Comparison of ENCODE assay signal across 8 mouse cellular contexts in genomic region chr2:3474861-3475283, GRCm38 (mm10). TPM values are rescaled to one million over a fixed set of nuclear protein-coding genes. Genes with fewer than 3 reads are reported as not detected.
DNase-seq lines count a peak whose midpoint lies in the region; ATAC-seq lines count a peak whose summit lies in the region.

Suv39h2 (minus strand) TSS chr2:3475031.

- peak within 1 kb of the TSS; percentile 92 for H3K4me3 ChIP-seq in heart, embryonic 10.5 days
- peak within 1 kb of the TSS; percentile 75 for H3K4me3 ChIP-seq in kidney, embryonic 15.5 days (replicated peaks)

- DNase-seq in B cell, adult 2 months = peak; percentile 97 to 98
- DNase-seq in brain, adult 2 months (ENCODE audit: low read depth, low spot score) = peak; percentile 96
- DNase-seq in heart, embryonic 10.5 days (ENCODE audit: low spot score) = peak; percentile 98
- peak; percentile 98 for DNase-seq in liver
- peak; percentile 98 to 99 for DNase-seq in spleen, postnatal 4 days (ENCODE audit: low spot score in 2 of 2)

- peak within 1 kb of the TSS; percentile 96 for H3K27ac ChIP-seq in heart, embryonic 10.5 days
- peak within 1 kb of the TSS; percentile 95 for H3K27ac ChIP-seq in kidney, embryonic 15.5 days

- peak within 1 kb of the TSS; percentile 83 for H3K9ac ChIP-seq in kidney, embryonic 15.5 days

- H3K4me2 ChIP-seq in kidney, embryonic 15.5 days = peak within 1 kb of the TSS; percentile 77

- 0% methylated on average over 42 of the region's 42 CpGs for WGBS in heart, embryonic 10.5 days
- WGBS in kidney, embryonic 15.5 days = under 1% methylated on average over 40 of the region's 42 CpGs

- H3K36me3 ChIP-seq in heart, embryonic 10.5 days = peaks cover 10% of the 10 kb centered on the region; the same call in 1 of the 2 replicates
- peaks cover 6% of the 10 kb centered on the region; the same call in 1 of the 2 replicates for H3K36me3 ChIP-seq in kidney, embryonic 15.5 days

- no peaks in the 10 kb centered on the region for H3K27me3 ChIP-seq in heart, embryonic 10.5 days (ENCODE audit: insufficient read depth, poor library complexity, severe bottlenecking)
- no peaks in the 10 kb centered on the region for H3K27me3 ChIP-seq in kidney, embryonic 15.5 days

- peaks cover 9% of the 10 kb centered on the region; the same call in 1 of the 2 replicates for H3K4me1 ChIP-seq in heart, embryonic 10.5 days
- H3K4me1 ChIP-seq in kidney, embryonic 15.5 days = peaks cover 8% of the 10 kb centered on the region

- no peaks in the 10 kb centered on the region for H3K9me3 ChIP-seq in heart, embryonic 10.5 days
- H3K9me3 ChIP-seq in kidney, embryonic 15.5 days (replicated peaks) = no peaks in the 10 kb centered on the region

- ATAC-seq in erythroblast, adult 5-6 weeks (replicated peaks; ENCODE audit: low FRiP score, poor library complexity, severe bottlenecking) = peak; percentile 96
- ATAC-seq in kidney, embryonic 15.5 days (replicated peaks; ENCODE audit: low FRiP score) = peak; percentile 99
- ATAC-seq in monocyte, adult 5-6 weeks (replicated peaks; ENCODE audit: insufficient number of reproducible peaks, low FRiP score, low TSS enrichment, poor library complexity, severe bottlenecking) = peak; percentile 95

RNA-seq across cellular contexts. Expression of gene Suv39h2, which starts in this region (rescaled TPM):
- total RNA-seq in erythroblast, adult 5-6 weeks (2015; ENCODE audit: low replicate concordance) = 4.0 and 14.2 TPM in 2 replicates
- 4.2 and 8.6 TPM in 2 replicates for total RNA-seq in erythroblast, adult 5-6 weeks (2017; ENCODE audit: low replicate concordance)
- 12.7 and 20.0 TPM in 2 replicates for polyA plus RNA-seq in heart, embryonic 10.5 days (2016; fragmentation: Nextera tagmentation; extraction: Ambion mirVana)
- 18.5 and 21.5 TPM in 2 replicates for polyA plus RNA-seq in kidney, embryonic 15.5 days (2015; fragmentation: Nextera tagmentation; extraction: Ambion mirVana)
- 0.11 to 4.4 TPM (median 0.87 TPM) in 3 replicates for total RNA-seq in monocyte, adult 5-6 weeks (2017)

Comparison
In these comparisons a context has a peak if more than half of its experiments do, and no peak if none do; other contexts are left out.
1. Peak in every context shown above with its lines: DNase-seq, ATAC-seq, H3K4me3 ChIP-seq and H3K27ac ChIP-seq.